Mouse (Mus musculus) limb, embryonic 14.5 days (tissue): ENCODE data around the gene Cdk17. TPM values are rescaled to one million over a fixed set of nuclear protein-coding genes. Genes with fewer than 3 reads are reported as not detected.

Experiments used
- ATAC-seq: fragments of 200-750 bp; cut with Nextera tagmentation; 2 replicates; pipeline ENCODE4 v1.8.0; 2017; ENCODE audit warnings: low read depth, moderate number of reproducible peaks, moderate TSS enrichment; ENCODE audit not compliant: low FRiP score
- DNase-seq: peaks from one replicate; pipeline ENCODE4 v3.0.0-alpha.2; 2015; ENCODE audit warnings: low spot score
- H3K27ac ChIP-seq: fragments of 300-500 bp; sonication (generic); replicated peaks from 2 replicates; pipeline ENCODE4 v1.5.1; 2014; ENCODE audit warnings: low read depth, mild to moderate bottlenecking, low read length, moderate library complexity, mixed read lengths
- H3K27me3 ChIP-seq: fragments of 300-500 bp; sonication (generic); 2 replicates; pipeline ENCODE4 v1.6.1; 2014; ENCODE audit warnings: low read length, mixed read lengths; ENCODE audit not compliant: control insufficient read depth, insufficient read depth
- H3K36me3 ChIP-seq: fragments of 300-500 bp; sonication (generic); 2 replicates; pipeline ENCODE4 v1.6.1; 2014; ENCODE audit warnings: mild to moderate bottlenecking, low read length, moderate library complexity, mixed read lengths; ENCODE audit not compliant: control insufficient read depth, insufficient read depth
- H3K4me1 ChIP-seq: fragments of 300-500 bp; sonication (generic); 2 replicates; pipeline ENCODE4 v1.6.1; 2014; ENCODE audit warnings: antibody characterized with exemption, low read length, mixed read lengths; ENCODE audit not compliant: control insufficient read depth, insufficient read depth
- H3K4me2 ChIP-seq: fragments of 300-500 bp; sonication (generic); replicated peaks from 2 replicates; pipeline ENCODE4 v1.6.1; 2014; ENCODE audit warnings: low read depth, mild to moderate bottlenecking, low read length, moderate library complexity; ENCODE audit not compliant: severe bottlenecking
- H3K4me3 ChIP-seq: fragments of 300-500 bp; sonication (generic); replicated peaks from 2 replicates; pipeline ENCODE4 v1.5.1; 2014; ENCODE audit warnings: low read length
- H3K9ac ChIP-seq: fragments of 300-500 bp; sonication (generic); 2 replicates; pipeline ENCODE4 v1.6.1; 2014; ENCODE audit warnings: mild to moderate bottlenecking, low read depth, low read length, moderate library complexity; ENCODE audit not compliant: severe bottlenecking
- H3K9me3 ChIP-seq: fragments of 300-500 bp; sonication (generic); 2 replicates; pipeline ENCODE4 v1.6.1; 2016; ENCODE audit warnings: low read length; ENCODE audit not compliant: control insufficient read depth
- POLR2A ChIP-seq: fragments of 200-500 bp; IDR thresholded peaks from 2 replicates; pipeline ENCODE4 v1.8.0; 2012; ENCODE audit warnings: inconsistent platforms, mild to moderate bottlenecking, moderate library complexity, borderline replicate concordance; ENCODE audit not compliant: insufficient read depth, insufficient read length; ENCODE audit errors: extremely low read depth
- WGBS: fragments of 180-500 bp; shearing (Covaris S2); extraction: QIAGEN DNeasy Blood & Tissue Kit; methylation state at CpG from one replicate; pipeline ENCODE4 v1.1.7; 2014; 5-methylcytosine and 5-hydroxymethylcytosine counted together
- polyA plus RNA-seq, 2 experiments: library from polyadenylated mRNA; depleted of rRNA in 1 of 2; stranded (reverse) in 1 of 2; unstranded in 1 of 2; fragments of >200 nt; fragmentation: Nextera tagmentation in 1 of 2; extraction: Ambion mirVana in 1 of 2; gene quantifications; 2 replicates each; pipeline versions ENCODE4 v1.2.1 to v1.2.3; 2012 to 2014

Gene Cdk17
- polyA plus RNA-seq, 2 experiments = 24.7 to 25.9 TPM

DNA sequence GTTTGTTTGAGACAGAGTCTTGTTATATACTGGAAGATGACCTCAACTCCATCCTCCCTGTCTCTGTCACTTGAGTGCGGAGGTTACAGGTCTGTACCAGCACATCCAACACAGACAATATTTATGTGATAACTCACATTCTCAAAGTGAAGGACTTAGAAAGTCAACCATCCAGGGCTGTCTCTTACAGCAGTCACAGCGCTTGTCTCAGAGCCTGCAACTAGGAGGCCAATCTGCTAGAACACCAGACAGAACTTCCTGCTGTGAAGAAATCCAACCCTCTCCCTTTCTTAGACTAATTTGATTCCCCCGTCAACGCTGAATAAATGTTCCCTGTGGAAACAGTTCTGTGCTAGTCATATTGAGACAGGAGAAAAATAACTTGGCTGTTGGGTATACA, 37.4 kb upstream of the Cdk17 start:
- H3K27ac ChIP-seq = 0 out of 2 replicates have a peak overlapping the region, but pooled peaks have one; percentile 52
- WGBS = 69% methylated on average over 4 of the region's 4 CpGs
- H3K9me3 ChIP-seq = no peaks in the 10 kb centered on the region
- DNase-seq (no peak), ATAC-seq (no peak)
- no peak for TF ChIP-seq POLR2A
- H3K4me2 ChIP-seq = no peak overlapping the region
- H3K4me3 ChIP-seq = no peak overlapping the region
- no peak overlapping the region for H3K9ac ChIP-seq
- H3K4me1 ChIP-seq = peaks cover 6% of the 10 kb centered on the region; the same call in 1 of the 2 replicates
- no peaks in the 10 kb centered on the region for H3K36me3 ChIP-seq
- no peaks in the 10 kb centered on the region for H3K27me3 ChIP-seq

DNA sequence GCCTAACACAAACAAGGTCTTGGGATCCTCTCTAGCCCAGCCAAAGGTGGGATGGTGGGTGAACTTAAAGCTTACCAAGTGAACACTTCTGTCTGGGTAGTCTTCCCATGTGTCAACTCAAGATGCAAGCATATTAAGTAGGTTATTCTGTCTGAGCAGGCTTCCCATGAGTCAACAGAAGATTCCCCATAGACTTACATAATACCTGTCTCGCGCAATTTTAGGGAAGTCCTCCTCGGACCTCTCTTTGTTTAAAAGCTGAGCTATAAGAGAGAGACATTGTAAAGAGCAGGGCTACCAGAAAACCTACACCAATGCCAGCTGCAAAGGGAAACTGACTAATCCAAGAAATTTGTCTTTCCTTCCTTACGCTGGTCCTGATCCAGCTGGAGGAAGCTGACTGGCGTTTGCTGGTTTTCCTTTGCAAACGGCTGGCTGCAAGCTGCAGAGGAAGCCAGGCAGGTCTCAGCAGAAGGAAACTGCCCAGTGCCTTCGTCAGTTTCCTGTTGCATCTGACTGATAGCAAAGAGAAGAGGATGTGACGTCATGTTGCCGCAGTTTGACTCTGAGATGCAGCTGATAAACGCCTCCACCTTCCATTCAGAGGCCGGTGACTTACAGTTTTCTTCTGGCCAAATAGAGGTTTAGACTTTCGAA, 36.6 kb upstream of the Cdk17 start:
- peak overlapping the region; percentile 52; the same call in 1 of the 2 replicates for H3K27ac ChIP-seq
- H3K4me3 ChIP-seq = no peak overlapping the region
- H3K36me3 ChIP-seq = no peaks in the 10 kb centered on the region
- H3K9me3 ChIP-seq = no peaks in the 10 kb centered on the region
- peak; percentile 60; the same call in 1 of the 2 replicates for ATAC-seq
- no peaks in the 10 kb centered on the region for H3K27me3 ChIP-seq
- peaks cover 6% of the 10 kb centered on the region; the same call in 1 of the 2 replicates for H3K4me1 ChIP-seq
- peak overlapping the region; percentile 1; the same call in 1 of the 2 replicates for H3K4me2 ChIP-seq
- H3K9ac ChIP-seq = no peak overlapping the region
- 51% methylated on average over 12 of the region's 12 CpGs for WGBS
- TF ChIP-seq POLR2A = no peak
- peak; percentile 75 for DNase-seq

DNA sequence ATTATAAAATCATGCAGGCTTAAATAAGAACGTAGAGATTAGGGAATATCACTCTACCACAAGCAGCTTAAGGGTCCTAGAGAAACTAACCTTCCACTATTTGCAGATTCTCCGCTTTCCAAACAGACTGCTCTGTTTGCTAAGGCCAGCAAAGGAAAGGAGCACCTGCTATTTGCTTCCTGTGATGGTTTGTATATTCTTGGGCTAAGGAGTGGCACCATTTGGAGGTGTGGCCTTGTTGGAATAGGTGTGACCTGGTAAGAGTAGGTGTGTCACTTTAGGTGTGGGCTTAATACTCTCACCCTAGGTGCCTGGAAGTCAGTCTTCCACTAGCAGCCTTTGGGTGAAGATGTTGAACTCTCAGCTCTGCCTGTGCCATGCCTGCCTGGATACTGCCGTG, 34.6 kb upstream of the Cdk17 start:
- Histone ChIP-seq H3K4me3 (no peak overlapping the region), H3K9ac (no peak overlapping the region), H3K9me3 (no peaks in the 10 kb centered on the region), H3K4me2 (no peak overlapping the region), H3K36me3 (no peaks in the 10 kb centered on the region), H3K4me1 (peaks cover 6% of the 10 kb centered on the region; the same call in 1 of the 2 replicates), H3K27me3 (no peaks in the 10 kb centered on the region), H3K27ac (no peak overlapping the region)
- TF ChIP-seq POLR2A = no peak
- ATAC-seq (no peak), DNase-seq (no peak)
- WGBS = 81% methylated on average over 3 of the region's 3 CpGs

DNA sequence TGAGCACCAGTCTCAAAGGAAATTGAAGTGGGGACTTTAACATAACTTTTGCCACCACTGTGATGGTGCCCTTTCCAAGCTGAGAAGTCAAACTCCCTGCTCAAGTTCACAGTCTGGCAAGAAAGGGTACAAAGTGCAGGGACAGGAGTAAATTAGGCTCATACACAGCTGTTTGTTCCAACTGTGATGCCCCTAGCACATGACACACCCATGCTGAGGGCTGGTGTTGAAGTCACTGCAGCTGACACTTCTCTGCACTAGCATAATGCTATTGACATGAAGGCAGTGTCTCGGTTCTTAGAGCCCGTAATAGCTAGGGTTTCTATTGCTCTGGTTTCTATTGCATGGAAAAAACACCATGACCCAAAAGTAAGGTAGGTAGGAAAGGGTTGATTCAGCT, 32.1 kb upstream of the Cdk17 start:
- no peak for ATAC-seq
- H3K4me1 ChIP-seq = peaks cover 4% of the 10 kb centered on the region; the same call in 1 of the 2 replicates
- H3K27ac ChIP-seq = no peak overlapping the region
- H3K9ac ChIP-seq = no peak overlapping the region
- H3K9me3 ChIP-seq = no peaks in the 10 kb centered on the region
- 89% methylated on average over 2 of the region's 2 CpGs for WGBS
- DNase-seq = no peak
- no peaks in the 10 kb centered on the region for H3K27me3 ChIP-seq
- no peak overlapping the region for H3K4me3 ChIP-seq
- H3K4me2 ChIP-seq = no peak overlapping the region
- no peaks in the 10 kb centered on the region for H3K36me3 ChIP-seq
- no peak for TF ChIP-seq POLR2A

DNA sequence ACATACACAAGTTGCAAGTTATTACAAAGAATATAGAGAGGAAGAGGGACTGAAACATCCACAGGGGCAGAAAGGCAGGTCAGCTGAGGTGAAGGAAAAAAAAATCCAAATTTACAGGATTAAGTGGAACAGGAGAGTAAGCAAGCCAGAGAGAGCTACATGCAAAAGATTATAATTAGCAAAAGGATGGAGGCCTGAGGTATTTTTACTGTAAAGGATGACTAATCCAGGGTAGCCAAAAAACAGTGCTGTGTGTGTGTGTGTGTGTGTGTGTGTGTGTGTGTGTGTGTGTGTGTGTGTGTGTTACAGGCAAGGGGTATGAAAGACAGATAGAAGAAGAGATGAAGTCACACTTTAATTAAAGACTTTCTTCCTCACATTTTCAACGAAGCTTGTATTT, 31.3 kb upstream of the Cdk17 start:
- 73% methylated on average over 1 of the region's 1 CpGs for WGBS

More for the DNA sequence above, 31.3 kb upstream of the Cdk17 start:
- no peak overlapping the region for H3K4me3 ChIP-seq
- no peaks in the 10 kb centered on the region for H3K9me3 ChIP-seq
- no peak for DNase-seq
- no peak overlapping the region for H3K4me2 ChIP-seq
- no peaks in the 10 kb centered on the region for H3K27me3 ChIP-seq
- TF ChIP-seq POLR2A = no peak
- no peak overlapping the region for H3K9ac ChIP-seq
- ATAC-seq = no peak
- H3K36me3 ChIP-seq = no peaks in the 10 kb centered on the region
- no peak overlapping the region for H3K27ac ChIP-seq
- H3K4me1 ChIP-seq = no peaks in the 10 kb centered on the region
